Mouse (Mus musculus) 416B (cell line): ENCODE results near the gene Rsl1d1.
A peak's percentile ranks its signal among the peaks of the same experiment; 100 is the strongest.
"Not testable (repeated sequence)": the region's sequence is repeated elsewhere in the genome, so short reads cannot be mapped to it uniquely, and the experiment has no call there.

Experiments
- DNase-seq: peaks from one replicate; pipeline ENCODE4 v3.0.0; 2011; ENCODE audit warnings: low read depth

The Rsl1d1 gene

GRCm38 (mm10) chr16:11157721-11158120 is 45.4 kb downstream of the Rsl1d1 start:
- peak; percentile 59 for DNase-seq

GRCm38 (mm10) chr16:11154500-11154899 is 48.6 kb downstream of the Rsl1d1 start:
- DNase-seq: peak; percentile 27

GRCm38 (mm10) chr16:11143706-11144483 is 59.2 kb downstream of the Rsl1d1 start:
- DNase-seq: not testable (repeated sequence)
